Mouse (Mus musculus) lung, embryonic 16.5 days (tissue): ENCODE measurements around the gene Ppp4r3a. TPM values are rescaled to one million over a fixed set of nuclear protein-coding genes. Genes with fewer than 3 reads are reported as not detected.
A peak's percentile ranks its signal among the peaks of the same experiment; 100 is the strongest.

ENCODE experiments used
- ATAC-seq: fragments of 200-750 bp; cut with Nextera tagmentation; 2 replicates; pipeline ENCODE4 v1.8.0; 2017; ENCODE audit warnings: low read depth, mild to moderate bottlenecking, moderate library complexity
- H3K27ac ChIP-seq: fragments of 300-500 bp; sonication (generic); 2 replicates; pipeline ENCODE4 v1.5.1; 2014; ENCODE audit warnings: mild to moderate bottlenecking, control low read depth, low read length
- H3K27me3 ChIP-seq: fragments of 300-500 bp; sonication (generic); 2 replicates; pipeline ENCODE4 v1.6.1; 2014; ENCODE audit warnings: low read depth, low read length, mixed read lengths; ENCODE audit not compliant: control insufficient read depth, insufficient read depth
- H3K36me3 ChIP-seq: fragments of 300-500 bp; sonication (generic); 2 replicates; pipeline ENCODE4 v1.6.1; 2014; ENCODE audit warnings: low read length; ENCODE audit not compliant: control insufficient read depth, insufficient read depth
- H3K4me1 ChIP-seq: fragments of 300-500 bp; sonication (generic); replicated peaks from 2 replicates; pipeline ENCODE4 v1.6.1; 2014; ENCODE audit warnings: low read length, mixed read lengths; ENCODE audit not compliant: control insufficient read depth, insufficient read depth
- H3K4me2 ChIP-seq: fragments of 300-500 bp; sonication (generic); 2 replicates; pipeline ENCODE4 v1.6.1; 2014; ENCODE audit warnings: low read depth, low read length, control low read depth
- H3K4me3 ChIP-seq: fragments of 300-500 bp; sonication (generic); 2 replicates; pipeline ENCODE4 v1.5.1; 2014; ENCODE audit warnings: mild to moderate bottlenecking, low read length, control low read depth
- H3K9ac ChIP-seq: fragments of 300-500 bp; sonication (generic); 2 replicates; pipeline ENCODE4 v1.6.1; 2014; ENCODE audit warnings: low read length, control low read depth
- H3K9me3 ChIP-seq: fragments of 300-500 bp; sonication (generic); 2 replicates; pipeline ENCODE4 v1.6.1; 2016; ENCODE audit warnings: low read length; ENCODE audit not compliant: control insufficient read depth
- WGBS: fragments of 180-500 bp; shearing (Covaris S2); extraction: QIAGEN DNeasy Blood & Tissue Kit; methylation state at CpG from one replicate; pipeline ENCODE4 v1.1.7; 2014; 5-methylcytosine and 5-hydroxymethylcytosine counted together
- microRNA counts: library from miRNA; unstranded; fragments of <30 nt; microRNA quantifications from one replicate; lab custom pipeline; 2016
- microRNA-seq: library from miRNA; unstranded; fragments of <30 nt; microRNA quantifications from one replicate; pipeline ENCODE4, GENCODE M21; 2016
- polyA plus RNA-seq: library from polyadenylated mRNA; unstranded; fragments of >200 nt; fragmentation: Nextera tagmentation; extraction: Ambion mirVana; gene quantifications from 2 replicates; pipeline ENCODE4 v1.2.1, GENCODE M21; 2015

Ppp4r3a gene
- polyA plus RNA-seq, 1 experiment from 2014 or later = 30.4 TPM

- Histone ChIP-seq H3K9me3 (no peaks in the 10 kb centered on the region), H3K36me3 (no peaks in the 10 kb centered on the region), H3K4me1 (peaks cover 9% of the 10 kb centered on the region), H3K4me3 (no peak overlapping the region), H3K27ac (no peak overlapping the region), H3K4me2 (no peak overlapping the region), H3K9ac (no peak overlapping the region), H3K27me3 (no peaks in the 10 kb centered on the region)
- WGBS = 74% methylated on average over 3 of the region's 3 CpGs
- ATAC-seq = no peak
These were observed 92.4 kb downstream of the Ppp4r3a start for GRCm38 (mm10) chr12:100991119-100991518.

- Histone ChIP-seq H3K4me2 (no peak overlapping the region), H3K4me3 (no peak overlapping the region), H3K9me3 (no peaks in the 10 kb centered on the region), H3K9ac (no peak overlapping the region), H3K4me1 (peaks cover 12% of the 10 kb centered on the region), H3K27ac (no peak overlapping the region), H3K36me3 (no peaks in the 10 kb centered on the region), H3K27me3 (no peaks in the 10 kb centered on the region)
- WGBS = 41% methylated on average over 12 of the region's 12 CpGs
- ATAC-seq = no peak
These were observed 93.2 kb downstream of the Ppp4r3a start for GRCm38 (mm10) chr12:100990291-100990690.

- no peaks in the 10 kb centered on the region for H3K36me3 ChIP-seq
- H3K4me3 ChIP-seq = no peak overlapping the region
- no peak for ATAC-seq
- 56% methylated on average over 4 of the region's 4 CpGs for WGBS
- H3K27ac ChIP-seq = no peak overlapping the region
- no peaks in the 10 kb centered on the region for H3K9me3 ChIP-seq
- no peak overlapping the region for H3K4me2 ChIP-seq
- H3K27me3 ChIP-seq = no peaks in the 10 kb centered on the region
- no peak overlapping the region for H3K9ac ChIP-seq
- H3K4me1 ChIP-seq = peaks cover 15% of the 10 kb centered on the region
These were observed 93.7 kb downstream of the Ppp4r3a start for GRCm38 (mm10) chr12:100989780-100990288.

MicroRNAs within 50 kb of the gene (microRNA counts, 519-probe panel; counts per million panel counts)
- 1,363 counts per million, percentile 16 among the panel's probes with 10 or more counts for microRNA mmu-miR-1190 (lab: Ali Mortazavi, UCI)

Small RNA genes lying within 50 kb of the gene (microRNA-seq; reads per million reads assigned to microRNA genes)
- gene Mir1190 = not detected

Other genes with a start within 250 kb of the Ppp4r3a start
- gene Gpr68, start 175.5 kb downstream of the Ppp4r3a start, polyA plus RNA-seq = 0.47 and 0.58 TPM in 2 replicates
- 18.8 and 20.2 TPM in 2 replicates for gene Ccdc88c, start 54.6 kb downstream of the Ppp4r3a start, polyA plus RNA-seq